Mouse (Mus musculus) E14TG2a.4 (cell line): ENCODE data around the gene Napepld.

Experiments used
- CTCF ChIP-seq: conservative IDR thresholded peaks from 2 replicates; pipeline ENCODE4 v1.5.1; 2014; ENCODE audit warnings: low read length
- NANOG ChIP-seq: IDR thresholded peaks from 2 replicates; pipeline ENCODE4 v1.6.1; 2014; ENCODE audit warnings: borderline replicate concordance, low read length, mixed read lengths
- POU5F1 ChIP-seq: IDR thresholded peaks from 2 replicates; pipeline ENCODE4 v1.6.1; 2014; ENCODE audit warnings: low read length, borderline replicate concordance

GRCm38 (mm10) chr5:21706546-21706945 lies 5.3 kb upstream of the Napepld start:
- TF ChIP-seq CTCF, result no peak
- TF ChIP-seq NANOG, result no peak
- no peak for TF ChIP-seq POU5F1
